Mouse (Mus musculus) myocyte (in vitro differentiated cells): ENCODE measurements around the gene Mvk. TPM values are rescaled to one million over a fixed set of nuclear protein-coding genes. Genes with fewer than 3 reads are reported as not detected.

Experiments
- H3K27me3 ChIP-seq: one replicate; pipeline ENCODE4 v1.6.1; 2011; ENCODE audit not compliant: control insufficient read depth, insufficient read depth, insufficient read length
- H3K36me3 ChIP-seq: one replicate; pipeline ENCODE4 v1.6.1; 2011; ENCODE audit not compliant: control insufficient read depth, insufficient read depth
- H3K4me2 ChIP-seq: one replicate; pipeline ENCODE4 v1.6.1; 2011; ENCODE audit warnings: low read depth, control low read depth
- H3K4me3 ChIP-seq: one replicate; pipeline ENCODE4 v1.5.1; 2011; ENCODE audit warnings: mild to moderate bottlenecking, control low read depth, moderate library complexity
- H3K79me2 ChIP-seq: one replicate; pipeline ENCODE4 v1.6.1; 2011; ENCODE audit not compliant: control insufficient read depth, insufficient read depth
- H3ac ChIP-seq: one replicate; pipeline ENCODE4 v1.6.1; 2011; ENCODE audit not compliant: control insufficient read depth, insufficient read length
- CEBPB ChIP-seq: IDR thresholded peaks from 2 replicates; pipeline ENCODE4 v1.6.1; 2011; ENCODE audit warnings: mild to moderate bottlenecking, moderate library complexity; ENCODE audit not compliant: poor library complexity, insufficient read depth, severe bottlenecking
- E2F4 ChIP-seq: IDR thresholded peaks from one replicate; pipeline ENCODE4 v1.6.1; 2011; ENCODE audit warnings: mild to moderate bottlenecking, control low read depth, moderate library complexity; ENCODE audit not compliant: insufficient read depth
- MAX ChIP-seq: IDR thresholded peaks from one replicate; pipeline ENCODE4 v1.6.1; 2011; ENCODE audit warnings: low read depth, mild to moderate bottlenecking, control low read depth
- MYOD1 ChIP-seq, 3 experiments: IDR thresholded peaks; one replicate each; pipeline ENCODE4 v1.6.1; 2011; ENCODE audit warnings: control low read depth in 2 of 3, low read depth in 2 of 3, mild to moderate bottlenecking in 2 of 3, moderate library complexity in 1 of 3; ENCODE audit not compliant: insufficient read length in 2 of 3, control insufficient read depth in 1 of 3
- MYOG ChIP-seq, 3 experiments: IDR thresholded peaks; one replicate each; pipeline ENCODE4 v1.6.1; 2011; ENCODE audit warnings: control low read depth in 2 of 3, low read depth in 2 of 3, mild to moderate bottlenecking in 2 of 3; ENCODE audit not compliant: insufficient read length in 2 of 3, control insufficient read depth in 1 of 3, insufficient read depth in 1 of 3
- POLR2A ChIP-seq: IDR thresholded peaks from one replicate; pipeline ENCODE4 v1.6.1; 2011; ENCODE audit warnings: low read depth, mild to moderate bottlenecking, control low read depth, moderate library complexity; ENCODE audit not compliant: insufficient read length
- POLR2AphosphoS2 ChIP-seq: IDR thresholded peaks from one replicate; pipeline ENCODE4 v1.6.1; 2011; ENCODE audit warnings: low read depth, control low read depth; ENCODE audit not compliant: insufficient read length
- REST ChIP-seq: IDR thresholded peaks from one replicate; pipeline ENCODE4 v1.6.1; 2011; ENCODE audit warnings: mild to moderate bottlenecking, control low read depth, moderate library complexity; ENCODE audit not compliant: insufficient read depth, insufficient read length
- SRF ChIP-seq: IDR thresholded peaks from one replicate; pipeline ENCODE4 v1.6.1; 2011; ENCODE audit warnings: low read depth; ENCODE audit not compliant: control insufficient read depth, insufficient read length
- TCF12 ChIP-seq: IDR thresholded peaks from one replicate; pipeline ENCODE4 v1.6.1; 2011; ENCODE audit warnings: mild to moderate bottlenecking, control low read depth; ENCODE audit not compliant: poor library complexity, insufficient read depth, severe bottlenecking
- TCF3 ChIP-seq: IDR thresholded peaks from one replicate; pipeline ENCODE4 v1.6.1; 2011; ENCODE audit warnings: low read depth, control low read depth; ENCODE audit not compliant: insufficient read length
- USF1 ChIP-seq: IDR thresholded peaks from one replicate; pipeline ENCODE4 v1.6.1; 2011; ENCODE audit warnings: low read depth, mild to moderate bottlenecking, control low read depth, moderate library complexity
- polyA plus RNA-seq: library from polyadenylated mRNA; unstranded; fragments of >200 nt; fragmentation: generic; extraction: Trizol; gene quantifications from one replicate; pipeline ENCODE4 v1.2.1, GENCODE M21; 2012; ENCODE audit warnings: missing spikeins

Mvk gene
- polyA plus RNA-seq, 1 experiment = 56.6 TPM

DNA sequence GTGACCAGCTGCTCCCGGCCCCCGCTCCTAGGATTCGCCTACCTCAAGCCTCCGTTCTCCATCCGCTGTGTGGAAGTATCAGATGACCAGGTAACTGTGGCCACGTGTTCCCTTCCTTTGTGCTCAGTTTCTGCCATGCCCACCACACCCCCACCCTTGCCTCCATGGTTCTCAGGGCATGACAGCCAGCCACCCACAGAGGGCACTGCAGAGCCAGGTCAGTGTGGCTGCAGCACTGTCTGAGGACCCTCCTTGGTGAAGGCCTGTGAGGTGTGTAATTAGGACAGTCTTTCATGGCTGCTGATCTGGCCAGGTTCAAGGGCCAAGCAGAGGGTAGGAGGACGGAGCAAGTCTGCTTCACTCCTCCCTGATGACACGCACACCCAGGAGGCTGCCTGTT is 25.5 kb upstream of the Mvk start:
- peaks cover 3% of the 10 kb centered on the region for H3K27me3 ChIP-seq
- no peak overlapping the region for H3K4me3 ChIP-seq
- peaks cover 18% of the 10 kb centered on the region for H3K36me3 ChIP-seq
- TF ChIP-seq MYOG (IDR thresholded peaks at IDR 0.05; ENCODE audit: control insufficient read depth in 1 of 3, insufficient read depth in 1 of 3, insufficient read length in 2 of 3, low read depth in 2 of 3) (no peak), POLR2A (no peak), TCF3 (no peak), REST (no peak), MYOD1 (IDR thresholded peaks at IDR 0.05; ENCODE audit: control insufficient read depth in 1 of 3, insufficient read length in 2 of 3, low read depth in 2 of 3) (no peak), TCF12 (no peak), E2F4 (no peak), CEBPB (no peak)
- no peak overlapping the region for H3K4me2 ChIP-seq
- no peak overlapping the region for H3ac ChIP-seq
- H3K79me2 ChIP-seq = no peaks in the 10 kb centered on the region

DNA sequence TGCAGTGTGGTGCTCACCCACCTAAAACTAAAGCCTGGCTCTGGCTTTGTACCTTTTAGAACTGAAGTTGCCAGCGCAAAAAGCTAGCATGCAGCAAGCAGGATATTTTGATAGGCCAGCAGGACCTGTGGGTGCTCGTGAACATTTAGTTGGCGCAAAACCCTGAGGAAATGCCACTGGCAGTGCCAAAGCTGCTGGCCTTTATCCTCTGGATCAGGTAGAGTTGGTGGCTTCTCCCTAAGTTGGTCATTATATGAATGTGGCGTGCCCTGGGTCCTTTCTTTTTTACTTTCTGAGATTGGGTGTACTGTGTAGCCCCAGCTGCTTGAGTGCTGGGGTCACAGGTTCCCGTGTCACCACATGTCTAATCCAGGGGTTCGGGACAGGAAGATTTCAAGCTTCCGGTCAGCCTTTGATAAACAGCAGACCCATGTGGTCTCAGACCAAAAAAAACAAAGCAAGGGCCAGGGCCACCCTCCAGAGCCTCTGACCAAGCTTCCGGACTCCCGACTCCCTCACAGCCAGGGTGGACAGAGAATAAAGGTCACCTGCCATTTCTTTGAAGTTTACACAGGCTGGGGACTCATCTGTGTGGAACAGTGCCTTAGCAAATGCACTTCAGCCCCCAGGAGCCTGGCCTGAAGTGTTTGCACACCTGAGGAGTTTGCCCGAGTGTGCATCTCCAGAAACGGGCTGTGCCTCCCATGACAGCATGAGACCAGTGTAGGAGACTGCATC is 22.3 kb upstream of the Mvk start:
- Histone ChIP-seq H3K79me2 (no peaks in the 10 kb centered on the region), H3ac (no peak overlapping the region), H3K4me3 (no peak overlapping the region), H3K4me2 (no peak overlapping the region), H3K27me3 (peaks cover 4% of the 10 kb centered on the region), H3K36me3 (peaks cover 7% of the 10 kb centered on the region)
- TF ChIP-seq REST (no peak), TCF12 (no peak), TCF3 (no peak), MYOD1 (IDR thresholded peaks at IDR 0.05; ENCODE audit: control insufficient read depth in 1 of 3, insufficient read length in 2 of 3, low read depth in 2 of 3) (no peak), CEBPB (no peak), E2F4 (no peak), USF1 (no peak), SRF (no peak), MAX (no peak), POLR2A (no peak)

DNA sequence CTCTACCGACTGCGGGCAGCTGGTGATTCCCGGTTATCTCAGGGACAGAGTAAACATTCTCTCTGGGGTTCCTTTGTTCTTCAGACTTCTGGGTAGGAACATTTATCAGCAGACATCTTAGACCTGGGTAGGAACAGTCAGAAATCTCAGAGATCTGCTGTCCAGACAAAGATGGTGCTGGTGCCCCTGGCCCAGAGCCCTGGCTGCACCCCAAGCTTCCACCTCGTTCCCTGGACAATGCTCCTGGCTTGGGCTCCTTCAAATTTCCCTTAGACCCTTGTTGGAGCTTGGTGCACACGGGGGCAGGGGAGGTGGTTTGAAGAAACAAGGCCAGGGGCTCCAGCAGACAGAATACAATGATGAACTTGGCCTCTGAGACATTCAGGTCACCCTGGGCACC is 21.5 kb upstream of the Mvk start:
- Histone ChIP-seq H3K36me3 (peaks cover 7% of the 10 kb centered on the region), H3K79me2 (no peaks in the 10 kb centered on the region), H3K4me2 (no peak overlapping the region), H3K4me3 (no peak overlapping the region), H3ac (no peak overlapping the region), H3K27me3 (peaks cover 4% of the 10 kb centered on the region)
- TF ChIP-seq POLR2A (peak; percentile 3), POLR2AphosphoS2 (no peak)

DNA sequence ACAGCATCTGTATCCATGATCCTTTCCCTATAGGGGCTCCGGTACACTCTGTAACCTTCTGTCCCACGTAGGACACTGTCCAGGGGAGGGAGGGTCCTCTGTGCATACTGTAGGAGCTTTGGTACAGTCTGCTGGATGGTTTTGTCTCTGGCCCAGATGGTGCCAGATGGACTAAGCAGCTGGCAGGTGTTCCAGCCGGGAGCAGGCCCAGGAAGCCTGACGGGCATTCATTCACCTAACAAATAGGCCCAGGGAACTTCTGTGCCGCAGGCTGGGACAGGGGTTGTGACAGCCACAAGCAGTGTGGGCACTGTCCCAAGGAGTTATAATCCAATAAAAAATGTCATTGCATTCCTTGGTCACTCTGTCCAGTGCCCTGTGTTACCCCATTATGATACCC is 20.1 kb upstream of the Mvk start:
- TF ChIP-seq TCF12 = no peak
- TF ChIP-seq MAX = no peak
- TF ChIP-seq MYOG (IDR thresholded peaks at IDR 0.05; ENCODE audit: control insufficient read depth in 1 of 3, insufficient read depth in 1 of 3, insufficient read length in 2 of 3, low read depth in 2 of 3) = no peak
- TF ChIP-seq POLR2A = no peak
- TF ChIP-seq USF1 = no peak
- no peak for TF ChIP-seq TCF3
- TF ChIP-seq REST = no peak
- TF ChIP-seq SRF = no peak
- TF ChIP-seq MYOD1 (IDR thresholded peaks at IDR 0.05; ENCODE audit: control insufficient read depth in 1 of 3, insufficient read length in 2 of 3, low read depth in 2 of 3) = no peak
- no peak for TF ChIP-seq POLR2AphosphoS2
- TF ChIP-seq E2F4 = no peak
- Histone ChIP-seq H3K27me3 (peaks cover 14% of the 10 kb centered on the region), H3K4me2 (no peak overlapping the region), H3ac (no peak overlapping the region), H3K79me2 (no peaks in the 10 kb centered on the region), H3K4me3 (no peak overlapping the region), H3K36me3 (peaks cover 4% of the 10 kb centered on the region)

DNA sequence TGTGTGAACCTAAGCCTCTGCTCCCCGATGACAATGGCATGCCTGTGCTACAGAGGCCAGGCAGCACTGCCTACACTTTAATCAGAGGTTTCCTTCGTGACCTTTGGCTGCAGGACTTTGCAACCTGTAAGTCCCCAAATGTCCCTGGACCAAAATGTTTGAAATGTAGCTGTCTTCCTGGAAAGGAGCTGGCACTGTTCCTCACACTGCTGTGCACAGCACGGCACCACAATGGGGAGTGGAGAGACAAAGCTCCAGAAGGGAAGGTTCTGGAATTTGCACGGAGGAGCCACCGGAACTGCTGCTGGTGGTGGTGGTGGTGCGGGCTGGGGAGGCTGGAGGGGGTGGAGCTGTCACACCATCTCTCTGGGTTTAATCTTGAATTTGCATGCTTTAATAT is 17.3 kb upstream of the Mvk start:
- Histone ChIP-seq H3ac (no peak overlapping the region), H3K4me2 (no peak overlapping the region), H3K27me3 (peaks cover 34% of the 10 kb centered on the region), H3K79me2 (no peaks in the 10 kb centered on the region), H3K36me3 (no peaks in the 10 kb centered on the region), H3K4me3 (no peak overlapping the region)
- TF ChIP-seq CEBPB (no peak), POLR2A (no peak), REST (no peak), MYOG (IDR thresholded peaks at IDR 0.05; ENCODE audit: control insufficient read depth in 1 of 3, insufficient read depth in 1 of 3, insufficient read length in 2 of 3, low read depth in 2 of 3) (no peak), E2F4 (no peak), TCF3 (no peak), MYOD1 (IDR thresholded peaks at IDR 0.05; ENCODE audit: control insufficient read depth in 1 of 3, insufficient read length in 2 of 3, low read depth in 2 of 3) (no peak), MAX (no peak), POLR2AphosphoS2 (no peak), USF1 (no peak), TCF12 (no peak), SRF (no peak)
